Comparison of ENCODE assay signal across 20 mouse cellular contexts in the genomic region with DNA sequence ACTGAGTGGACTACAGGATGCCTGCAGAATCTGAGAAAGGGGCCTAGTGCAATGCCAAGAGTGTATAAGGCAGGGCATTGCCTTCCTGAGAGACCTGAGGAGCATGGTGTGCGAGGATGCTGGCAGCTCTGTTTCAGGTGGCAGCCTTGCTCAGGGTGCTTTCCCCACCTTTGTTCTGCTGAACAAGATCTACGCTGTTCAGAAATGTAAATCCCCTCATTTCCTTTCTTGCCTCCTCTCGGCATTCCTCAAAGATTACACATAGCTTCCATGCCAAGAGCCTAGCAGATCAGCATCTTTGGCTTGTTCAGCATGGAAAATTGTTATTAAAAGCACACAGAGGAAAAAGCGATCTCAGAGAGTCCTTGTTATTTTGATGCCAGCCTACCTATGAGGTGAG.
DNase-seq lines count a peak whose midpoint lies in the region; ATAC-seq and TF ChIP-seq lines count a peak whose summit lies in the region.
"Had no signal": no experiment of that assay in that cellular context is flagged by ENCODE, and none has a peak within 500 bp of the region (broad histone marks: within the 10 kb centered on the region; RNA-seq: fewer than 3 reads in every experiment).

No protein-coding gene starts in this region.

- no peak overlapping the region for H3K27ac ChIP-seq in kidney, embryonic 16.5 days (ENCODE audit: low read length)
- H3K27ac ChIP-seq in left cerebral cortex, adult 2 months, result no peak overlapping the region
- H3K27ac ChIP-seq: forebrain, embryonic 13.5 days; limb, embryonic 12.5 days; liver, embryonic 14.5 days had no signal

- in situ Hi-C loops in Patski (cut with MboI; ENCODE audit: low pct_unique_long_range_greater_than_20kb), result no loop called here

- 58% methylated on average over 4 of the region's 4 CpGs for WGBS in kidney, embryonic 16.5 days

- POLR2A ChIA-PET in Patski (lab: Charles Lee), result interaction anchor here (1.0 kb wide), 1 partner anchor 27 kb away, joined by 3 read pairs; no protein-coding TSS in a partner anchor

- H3K36me3 ChIP-seq in kidney, embryonic 16.5 days (ENCODE audit: insufficient read depth, low read length), result no peaks in the 10 kb centered on the region
- H3K36me3 ChIP-seq: limb, embryonic 12.5 days had no signal

- no peaks in the 10 kb centered on the region for H3K4me1 ChIP-seq in kidney, embryonic 16.5 days (ENCODE audit: insufficient read depth, low read length)
- H3K4me1 ChIP-seq: megakaryocyte, embryonic 14.5 days had no signal

- peaks cover 2% of the 10 kb centered on the region; the same call in 1 of the 2 replicates for H3K9me3 ChIP-seq in kidney, embryonic 16.5 days (ENCODE audit: low read length)
- H3K9me3 ChIP-seq: forebrain, embryonic 13.5 days had no signal

- no peak for TF ChIP-seq CTCF in Patski (IDR thresholded peaks at IDR 0.05)
- TF ChIP-seq CTCF in left cerebral cortex, adult 2 months (IDR thresholded peaks at IDR 0.05), result no peak

- no peak for DNase-seq in kidney, postnatal 10 days
- peak; percentile 12 for DNase-seq in lung, postnatal 25 days (ENCODE audit: low spot score)
- DNase-seq in lung, postnatal 14 days, result no peak
- peak; percentile 38 for DNase-seq in Patski (ENCODE audit: low read depth, low spot score)
- peak; percentile 1 for DNase-seq in lung, postnatal 36 days
- no peak for DNase-seq in left cerebral cortex, adult 2 months (ENCODE audit: extremely low spot score in 1 of 2, low spot score in 2 of 2)
- DNase-seq in adrenal gland, postnatal 10 days, result no peak
- DNase-seq: adrenal gland, postnatal 14 days; cerebellum, adult 11-12 months; cerebellum, postnatal 25 days; heart, postnatal 10 days; kidney, adult 18-20 months; kidney, postnatal 36 days; thymus, postnatal 25 days had no signal

- intact Hi-C loops in left cerebral cortex, adult 2 months (cut with DNase I), result no loop called here

- no peak overlapping the region for H3K4me2 ChIP-seq in kidney, embryonic 16.5 days (replicated peaks; ENCODE audit: low read depth, low read length)
- H3K4me2 ChIP-seq: forebrain, embryonic 13.5 days; limb, embryonic 12.5 days had no signal

- 0 out of 2 replicates have a peak, but pooled peaks have one; percentile 31 for ATAC-seq in kidney, embryonic 16.5 days (ENCODE audit: low FRiP score, low TSS enrichment)
- peak; percentile 87 for ATAC-seq in Patski
- ATAC-seq: activated CD4-positive, CD25-positive, alpha-beta regulatory T cell, adult 4 months; forebrain, embryonic 13.5 days had no signal

- H3K4me3 ChIP-seq in kidney, embryonic 16.5 days (ENCODE audit: low read length), result no peak overlapping the region
- H3K4me3 ChIP-seq in left cerebral cortex, adult 2 months, result no peak overlapping the region
- H3K4me3 ChIP-seq: forebrain, embryonic 13.5 days; limb, embryonic 12.5 days; megakaryocyte, embryonic 14.5 days had no signal

- CTCF ChIA-PET in Patski (lab: Charles Lee), result no interaction called here

- H3K9ac ChIP-seq in kidney, embryonic 16.5 days (replicated peaks; ENCODE audit: low read length), result no peak overlapping the region
- H3K9ac ChIP-seq: forebrain, embryonic 13.5 days; limb, embryonic 12.5 days; liver, embryonic 14.5 days had no signal

- H3K27me3 ChIP-seq in kidney, embryonic 16.5 days (ENCODE audit: insufficient read depth, low read length), result no peaks in the 10 kb centered on the region
- no peaks in the 10 kb centered on the region for H3K27me3 ChIP-seq in Patski
- H3K27me3 ChIP-seq: forebrain, embryonic 13.5 days; limb, embryonic 12.5 days; megakaryocyte, embryonic 14.5 days had no signal

Comparison
In these comparisons a context has a peak if more than half of its experiments do, and no peak if none do; other contexts are left out.
1. DNase-seq: peak in lung, postnatal 25 days (single experiment), Patski (single experiment) and lung, postnatal 36 days (single experiment); none in kidney, postnatal 10 days (single experiment), lung, postnatal 14 days (single experiment), left cerebral cortex, adult 2 months (0 of 2) and adrenal gland, postnatal 10 days (single experiment).